Mouse (Mus musculus) liver, embryonic 14.5 days (tissue): ENCODE results near the gene Mybpc3.

Experiments
- CTCF ChIP-seq: IDR thresholded peaks from 2 replicates; pipeline ENCODE4 v1.5.1; 2016; ENCODE audit warnings: antibody characterized with exemption, low read depth, control low read depth
- EP300 ChIP-seq: IDR thresholded peaks from 2 replicates; pipeline ENCODE4 v1.6.1; 2016; ENCODE audit warnings: antibody characterized with exemption, low read depth

GRCm38 (mm10) chr2:91148101-91148500 is 30.2 kb downstream of the Mybpc3 start:
- no peak for TF ChIP-seq CTCF
- TF ChIP-seq EP300: no peak
